Mouse (Mus musculus): Measurements from ENCODE around the gene Epb41l1. TPM values are rescaled to one million over a fixed set of nuclear protein-coding genes. Genes with fewer than 3 reads are reported as not detected.

The Epb41l1 gene
- polyA plus RNA-seq, 1 experiment from 2014 or later = 2.1 TPM

DNA sequence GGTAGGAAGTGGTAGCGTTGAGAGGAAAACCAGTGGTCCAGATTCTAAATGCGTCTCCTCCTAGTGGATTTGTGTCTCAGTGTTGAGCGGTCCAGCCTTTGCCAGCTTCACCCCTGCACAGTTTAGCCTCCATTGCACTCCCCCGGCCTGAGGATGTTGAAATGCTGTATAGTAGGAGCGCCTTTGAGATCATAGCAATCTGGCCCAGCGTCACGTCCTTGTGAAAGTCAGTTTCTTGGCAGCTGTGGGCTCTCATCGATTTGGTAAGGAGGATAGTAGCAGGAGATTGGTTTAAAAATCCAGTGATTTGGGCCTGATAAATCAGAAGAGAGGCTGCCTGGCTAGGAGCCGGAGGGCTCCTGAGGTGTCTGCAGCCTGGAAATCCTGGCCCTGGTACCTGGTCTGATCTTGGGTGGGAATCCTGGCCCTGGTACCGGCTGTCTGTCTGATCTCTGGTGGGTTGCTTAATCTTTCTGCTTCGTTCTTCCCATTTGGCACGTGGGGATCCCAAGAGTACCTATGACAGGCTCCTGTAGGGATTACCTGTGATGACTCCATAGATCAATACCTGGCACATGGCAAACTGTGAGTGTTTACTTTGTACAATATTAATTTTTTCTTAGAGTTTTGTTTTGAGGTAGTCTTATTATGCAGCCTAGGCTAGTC is 65.5 kb downstream of the Epb41l1 start:
- WGBS = 89% methylated on average over 12 of the region's 12 CpGs
- Histone ChIP-seq H3K27me3 (ENCODE audit: insufficient read depth, low read length) (no peaks in the 10 kb centered on the region), H3K36me3 (ENCODE audit: insufficient read depth) (no peaks in the 10 kb centered on the region), H3K27ac (ENCODE audit: low read depth) (no peak overlapping the region), H3K9me3 (ENCODE audit: low read depth, low read length) (no peaks in the 10 kb centered on the region), H3K4me1 (ENCODE audit: insufficient read depth) (no peaks in the 10 kb centered on the region), H3K4me3 (ENCODE audit: low read depth, low read length) (no peak overlapping the region), H3K4me2 (no peak overlapping the region), H3K9ac (no peak overlapping the region)
- DNase-seq (no peak), ATAC-seq (ENCODE audit: insufficient read depth) (no peak)
- no peak for TF ChIP-seq CTCF (IDR thresholded peaks at IDR 0.05; ENCODE audit: low read depth)

DNA sequence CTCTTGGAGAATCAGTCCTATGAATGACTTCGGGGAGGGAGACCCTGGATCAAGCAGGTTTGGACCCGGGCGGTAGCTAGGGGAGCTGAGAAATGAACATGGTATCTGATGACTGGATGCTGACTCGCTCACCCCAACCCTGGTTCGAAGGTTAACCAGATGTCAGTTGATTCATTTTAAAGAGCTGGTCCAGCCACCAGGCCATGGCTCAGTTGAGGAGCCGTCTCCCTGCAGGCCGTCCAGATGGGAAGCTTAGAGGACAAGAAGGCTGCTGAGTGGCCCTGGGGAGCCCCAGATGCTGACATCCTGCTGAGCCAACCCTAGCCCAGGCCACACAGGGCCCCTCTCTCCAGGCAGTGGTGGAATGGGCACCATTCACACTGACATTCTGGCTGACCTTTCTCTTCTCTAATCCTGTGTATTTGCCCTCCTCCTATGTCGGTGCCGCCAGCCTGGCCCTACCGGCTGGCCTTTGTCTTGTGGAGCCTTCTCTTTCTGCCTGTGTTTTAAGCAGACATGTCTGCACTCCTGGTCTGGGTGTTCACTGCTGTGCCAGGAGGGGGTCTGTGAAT is 67.0 kb downstream of the Epb41l1 start:
- no peak overlapping the region for H3K4me3 ChIP-seq (ENCODE audit: low read depth, low read length)
- no peak overlapping the region; the same call in 1 of the 2 replicates for H3K9ac ChIP-seq
- WGBS = 73% methylated on average over 10 of the region's 10 CpGs
- H3K27ac ChIP-seq (ENCODE audit: low read depth) = no peak overlapping the region
- H3K36me3 ChIP-seq (ENCODE audit: insufficient read depth) = no peaks in the 10 kb centered on the region
- no peaks in the 10 kb centered on the region for H3K27me3 ChIP-seq (ENCODE audit: insufficient read depth, low read length)
- no peaks in the 10 kb centered on the region for H3K4me1 ChIP-seq (ENCODE audit: insufficient read depth)
- TF ChIP-seq CTCF (IDR thresholded peaks at IDR 0.05; ENCODE audit: low read depth) = no peak
- H3K9me3 ChIP-seq (ENCODE audit: low read depth, low read length) = no peaks in the 10 kb centered on the region
- H3K4me2 ChIP-seq = no peak overlapping the region
- DNase-seq (no peak), ATAC-seq (ENCODE audit: insufficient read depth) (no peak)

DNA sequence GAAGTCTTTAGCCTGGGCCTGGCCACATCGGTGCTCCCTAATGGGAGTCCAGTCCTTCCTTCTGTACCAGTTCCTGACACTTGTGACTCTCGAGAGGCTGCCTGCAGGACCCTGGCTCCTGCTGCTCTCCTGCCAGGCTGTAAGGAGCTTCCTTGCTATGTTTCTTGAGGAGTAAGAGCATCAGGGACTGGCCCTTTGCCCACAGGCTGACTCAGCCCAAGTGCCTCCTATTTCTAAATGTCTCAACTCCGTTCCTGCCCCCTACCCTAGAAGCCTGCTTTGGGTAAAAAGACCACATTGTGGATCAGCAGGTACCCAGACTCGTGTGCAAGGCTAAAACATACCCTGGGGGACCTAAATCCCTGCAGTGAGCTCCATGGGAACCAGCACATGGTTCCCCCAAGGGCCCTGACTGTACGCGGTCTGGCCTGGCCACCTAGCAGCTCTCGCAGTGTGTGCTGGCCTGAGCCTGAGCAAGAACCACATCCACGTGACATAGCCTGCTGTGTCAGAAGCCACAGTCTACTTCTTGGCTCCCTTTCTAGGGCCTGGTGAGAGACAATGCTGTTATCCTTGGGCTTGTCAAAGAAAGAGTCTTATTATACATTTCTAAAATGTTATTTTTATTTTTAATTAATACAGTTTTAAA is 67.6 kb downstream of the Epb41l1 start:
- no peak overlapping the region for H3K4me2 ChIP-seq
- no peak overlapping the region for H3K27ac ChIP-seq (ENCODE audit: low read depth)
- ATAC-seq (ENCODE audit: insufficient read depth) (no peak), DNase-seq (no peak)
- no peaks in the 10 kb centered on the region for H3K27me3 ChIP-seq (ENCODE audit: insufficient read depth, low read length)
- WGBS = 81% methylated on average over 8 of the region's 8 CpGs
- TF ChIP-seq CTCF (IDR thresholded peaks at IDR 0.05; ENCODE audit: low read depth) = no peak
- H3K9me3 ChIP-seq (ENCODE audit: low read depth, low read length) = no peaks in the 10 kb centered on the region
- H3K4me3 ChIP-seq (ENCODE audit: low read depth, low read length) = no peak overlapping the region
- H3K9ac ChIP-seq = no peak overlapping the region
- H3K4me1 ChIP-seq (ENCODE audit: insufficient read depth) = no peaks in the 10 kb centered on the region
- H3K36me3 ChIP-seq (ENCODE audit: insufficient read depth) = no peaks in the 10 kb centered on the region

DNA sequence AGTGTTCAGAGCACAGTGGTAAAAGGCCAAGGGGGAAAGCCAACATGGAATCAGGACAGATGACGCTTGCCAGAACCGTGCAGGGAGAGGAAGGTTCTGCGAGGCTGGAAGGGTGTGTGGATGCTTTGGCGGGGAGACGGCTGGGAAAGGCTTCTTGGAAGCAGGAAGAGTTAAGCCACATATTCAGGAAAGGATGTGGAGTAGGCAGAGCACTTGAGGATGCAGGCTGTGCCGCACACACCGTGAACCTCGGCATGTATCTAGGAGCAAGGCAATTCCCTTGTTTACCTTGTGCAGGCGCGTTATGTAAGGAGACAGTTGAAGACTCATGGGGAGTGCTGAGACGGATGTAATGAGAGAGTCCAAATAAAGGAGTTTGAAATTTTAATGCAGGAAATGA is 69.5 kb downstream of the Epb41l1 start:
- no peak for ATAC-seq (ENCODE audit: insufficient read depth)
- Histone ChIP-seq H3K27me3 (ENCODE audit: insufficient read depth, low read length) (no peaks in the 10 kb centered on the region), H3K27ac (ENCODE audit: low read depth) (no peak overlapping the region), H3K4me3 (ENCODE audit: low read depth, low read length) (no peak overlapping the region), H3K4me1 (ENCODE audit: insufficient read depth) (no peaks in the 10 kb centered on the region), H3K4me2 (no peak overlapping the region), H3K9me3 (ENCODE audit: low read depth, low read length) (no peaks in the 10 kb centered on the region), H3K9ac (no peak overlapping the region), H3K36me3 (ENCODE audit: insufficient read depth) (peaks cover 9% of the 10 kb centered on the region)
- 29% methylated on average over 11 of the region's 11 CpGs for WGBS
- no peak for TF ChIP-seq CTCF (IDR thresholded peaks at IDR 0.05; ENCODE audit: low read depth)
- DNase-seq = no peak

DNA sequence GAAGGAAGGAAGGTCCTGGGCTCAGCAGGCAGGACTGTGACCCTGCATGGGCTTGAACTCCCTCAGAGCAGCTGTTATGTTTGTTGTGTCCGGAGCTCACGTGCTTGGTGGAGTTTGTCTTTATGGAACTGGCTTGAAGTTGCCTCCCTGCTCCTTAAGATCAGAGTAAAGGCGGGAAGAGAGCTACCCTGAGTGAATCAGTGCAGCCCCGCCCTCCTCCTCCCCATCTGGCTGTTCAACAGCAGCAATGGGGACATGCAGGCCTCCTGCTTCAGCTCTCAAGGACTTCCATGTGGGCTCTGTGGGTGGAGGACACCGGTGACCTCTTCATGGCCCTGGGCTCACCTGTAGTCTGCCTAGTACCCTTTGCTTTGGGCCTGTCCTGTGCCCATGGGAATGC is 71.1 kb downstream of the Epb41l1 start:
- no peaks in the 10 kb centered on the region for H3K27me3 ChIP-seq (ENCODE audit: insufficient read depth, low read length)
- 66% methylated on average over 5 of the region's 5 CpGs for WGBS

DNA sequence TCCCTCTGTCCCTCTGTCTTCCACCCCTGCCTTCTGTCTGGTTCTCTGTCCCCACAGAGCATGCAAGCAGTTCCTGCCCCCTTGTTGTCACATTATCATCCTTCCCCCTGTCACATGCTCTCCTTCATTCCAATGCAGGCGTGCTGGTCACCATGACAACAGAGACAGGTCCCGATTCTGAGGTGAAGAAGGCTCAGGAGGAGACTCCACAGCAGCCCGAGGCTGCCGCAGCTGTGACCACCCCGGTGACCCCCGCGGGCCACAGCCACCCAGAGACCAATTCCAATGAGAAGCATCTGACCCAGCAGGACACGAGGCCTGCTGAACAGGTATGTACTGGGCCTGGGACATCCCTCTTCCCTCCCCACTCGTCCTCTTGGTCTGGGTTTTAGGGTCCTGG is 73.1 kb downstream of the Epb41l1 start:
- no peak overlapping the region for H3K4me3 ChIP-seq (ENCODE audit: low read depth, low read length)
- H3K9ac ChIP-seq = no peak overlapping the region
- no peaks in the 10 kb centered on the region for H3K4me1 ChIP-seq (ENCODE audit: insufficient read depth)
- H3K36me3 ChIP-seq (ENCODE audit: insufficient read depth) = peaks cover 23% of the 10 kb centered on the region
- no peak overlapping the region for H3K4me2 ChIP-seq
- H3K27me3 ChIP-seq (ENCODE audit: insufficient read depth, low read length) = no peaks in the 10 kb centered on the region
- DNase-seq (no peak), ATAC-seq (ENCODE audit: insufficient read depth) (no peak)
- WGBS = 43% methylated on average over 9 of the region's 9 CpGs
- no peak overlapping the region for H3K27ac ChIP-seq (ENCODE audit: low read depth)
- no peak for TF ChIP-seq CTCF (IDR thresholded peaks at IDR 0.05; ENCODE audit: low read depth)
- no peaks in the 10 kb centered on the region for H3K9me3 ChIP-seq (ENCODE audit: low read depth, low read length)

More for the DNA sequence above, 71.1 kb downstream of the Epb41l1 start:
- no peak overlapping the region for H3K9ac ChIP-seq
- peaks cover 19% of the 10 kb centered on the region for H3K36me3 ChIP-seq (ENCODE audit: insufficient read depth)
- ATAC-seq (ENCODE audit: insufficient read depth) (no peak), DNase-seq (no peak)
- H3K4me1 ChIP-seq (ENCODE audit: insufficient read depth) = no peaks in the 10 kb centered on the region
- H3K4me3 ChIP-seq (ENCODE audit: low read depth, low read length) = no peak overlapping the region
- H3K4me2 ChIP-seq = no peak overlapping the region
- H3K9me3 ChIP-seq (ENCODE audit: low read depth, low read length) = no peaks in the 10 kb centered on the region
- no peak overlapping the region for H3K27ac ChIP-seq (ENCODE audit: low read depth)
- no peak for TF ChIP-seq CTCF (IDR thresholded peaks at IDR 0.05; ENCODE audit: low read depth)

DNA sequence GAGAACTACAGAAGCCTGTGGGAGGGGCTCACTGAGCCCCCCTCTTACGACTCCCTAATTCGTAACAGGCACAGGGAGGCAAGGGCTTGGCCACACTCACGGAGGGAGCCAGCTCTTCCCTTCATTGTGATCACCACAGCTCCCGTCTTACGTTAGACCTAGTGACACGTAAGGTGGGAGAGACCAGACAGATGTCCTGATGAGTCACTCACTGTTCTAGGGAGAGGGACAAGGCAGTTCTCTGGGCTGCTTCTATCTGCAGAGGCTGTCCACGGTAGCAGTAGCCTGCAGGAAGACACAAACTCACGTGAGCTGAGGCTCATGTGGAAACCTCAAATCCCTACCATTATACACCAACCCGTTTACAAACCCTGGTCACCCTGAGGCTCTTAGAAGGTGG is 73.8 kb downstream of the Epb41l1 start:
- Histone ChIP-seq H3K4me3 (ENCODE audit: low read depth, low read length) (no peak overlapping the region), H3K9me3 (ENCODE audit: low read depth, low read length) (no peaks in the 10 kb centered on the region), H3K27me3 (ENCODE audit: insufficient read depth, low read length) (no peaks in the 10 kb centered on the region), H3K36me3 (ENCODE audit: insufficient read depth) (peaks cover 23% of the 10 kb centered on the region), H3K9ac (no peak overlapping the region), H3K4me2 (no peak overlapping the region), H3K27ac (ENCODE audit: low read depth) (no peak overlapping the region; the same call in 1 of the 2 replicates), H3K4me1 (ENCODE audit: insufficient read depth) (no peaks in the 10 kb centered on the region)
- no peak for DNase-seq
- peak; percentile 42; the same call in 1 of the 2 replicates for ATAC-seq (ENCODE audit: insufficient read depth)
- TF ChIP-seq CTCF (IDR thresholded peaks at IDR 0.05; ENCODE audit: low read depth) = no peak
- 79% methylated on average over 9 of the region's 9 CpGs for WGBS

Measured in lung, embryonic 14.5 days (tissue).